Mouse (Mus musculus): ENCODE results near the gene Tle6. TPM values are rescaled to one million over a fixed set of nuclear protein-coding genes. Genes with fewer than 3 reads are reported as not detected.

Gene Tle6
- polyA plus RNA-seq, 1 experiment: 8.6 TPM

GRCm38 (mm10) chr10:81608308-81608707 lies 7.4 kb upstream of the Tle6 start:
- H3K4me3 ChIP-seq (ENCODE audit: insufficient read depth, poor library complexity, severe bottlenecking): no peak overlapping the region
- TF ChIP-seq MYOD1 (IDR thresholded peaks at IDR 0.05; ENCODE audit: control insufficient read depth, insufficient read length, low read depth) (no peak), FOSL1 (IDR thresholded peaks at IDR 0.05; ENCODE audit: insufficient read depth, low read length, poor library complexity, severe bottlenecking) (no peak), CEBPB (IDR thresholded peaks at IDR 0.05; ENCODE audit: low read depth) (no peak)
- no peak overlapping the region for H3ac ChIP-seq (ENCODE audit: control insufficient read depth, insufficient read length, low read depth)
- no peaks in the 10 kb centered on the region for H3K27me3 ChIP-seq (ENCODE audit: control insufficient read depth, insufficient read depth, insufficient read length)
- H3K79me2 ChIP-seq (ENCODE audit: control insufficient read depth, insufficient read depth): no peaks in the 10 kb centered on the region
- no peaks in the 10 kb centered on the region for H3K79me3 ChIP-seq (ENCODE audit: low read depth)
- H3K36me3 ChIP-seq (ENCODE audit: control insufficient read depth, insufficient read depth): no peaks in the 10 kb centered on the region

GRCm38 (mm10) chr10:81605974-81606751 lies 5.3 kb upstream of the Tle6 start, which contains the start of gene BC025920:
TSS of gene BC025920 (plus strand) at chr10:81606270.
- H3K4me3 ChIP-seq (ENCODE audit: insufficient read depth, poor library complexity, severe bottlenecking): peak within 1 kb of the TSS; percentile 37
- no peaks in the 10 kb centered on the region for H3K79me3 ChIP-seq (ENCODE audit: low read depth)
- H3K79me2 ChIP-seq (ENCODE audit: control insufficient read depth, insufficient read depth): no peaks in the 10 kb centered on the region
- no peaks in the 10 kb centered on the region for H3K36me3 ChIP-seq (ENCODE audit: control insufficient read depth, insufficient read depth)
- H3K27me3 ChIP-seq (ENCODE audit: control insufficient read depth, insufficient read depth, insufficient read length): no peaks in the 10 kb centered on the region
- H3ac ChIP-seq (ENCODE audit: control insufficient read depth, insufficient read length, low read depth): peak within 1 kb of the TSS; percentile 78
- TF ChIP-seq FOSL1 (IDR thresholded peaks at IDR 0.05; ENCODE audit: insufficient read depth, low read length, poor library complexity, severe bottlenecking) (no peak), USF1 (IDR thresholded peaks at IDR 0.05; ENCODE audit: low read depth) (peak; percentile 13), MAX (IDR thresholded peaks at IDR 0.05) (peak; percentile 97)

GRCm38 (mm10) chr10:81605666-81605973 lies 4.7 kb upstream of the Tle6 start:
- H3K36me3 ChIP-seq (ENCODE audit: control insufficient read depth, insufficient read depth): no peaks in the 10 kb centered on the region
- no peak overlapping the region for H3K4me3 ChIP-seq (ENCODE audit: insufficient read depth, poor library complexity, severe bottlenecking)
- no peaks in the 10 kb centered on the region for H3K79me3 ChIP-seq (ENCODE audit: low read depth)
- H3K27me3 ChIP-seq (ENCODE audit: control insufficient read depth, insufficient read depth, insufficient read length): no peaks in the 10 kb centered on the region
- no peaks in the 10 kb centered on the region for H3K79me2 ChIP-seq (ENCODE audit: control insufficient read depth, insufficient read depth)
- peak overlapping the region; percentile 63 for H3ac ChIP-seq (ENCODE audit: control insufficient read depth, insufficient read length, low read depth)
- TF ChIP-seq FOSL1 (IDR thresholded peaks at IDR 0.05; ENCODE audit: insufficient read depth, low read length, poor library complexity, severe bottlenecking) (no peak), MYOG (IDR thresholded peaks at IDR 0.05; ENCODE audit: control insufficient read depth, extremely low read depth, insufficient read length) (no peak), MAX (IDR thresholded peaks at IDR 0.05) (no peak), CEBPB (IDR thresholded peaks at IDR 0.05; ENCODE audit: low read depth) (no peak), MYOD1 (IDR thresholded peaks at IDR 0.05; ENCODE audit: control insufficient read depth, insufficient read length, low read depth) (no peak), CTCF (IDR thresholded peaks at IDR 0.05; ENCODE audit: control insufficient read depth, insufficient read depth, insufficient read length) (no peak), USF1 (IDR thresholded peaks at IDR 0.05; ENCODE audit: low read depth) (no peak)

GRCm38 (mm10) chr10:81604968-81605665 lies 4.2 kb upstream of the Tle6 start:
- no peaks in the 10 kb centered on the region for H3K79me2 ChIP-seq (ENCODE audit: control insufficient read depth, insufficient read depth)
- TF ChIP-seq MYOG (IDR thresholded peaks at IDR 0.05; ENCODE audit: control insufficient read depth, extremely low read depth, insufficient read length) (no peak), CTCF (IDR thresholded peaks at IDR 0.05; ENCODE audit: control insufficient read depth, insufficient read depth, insufficient read length) (peak; percentile 78)
- H3K27me3 ChIP-seq (ENCODE audit: control insufficient read depth, insufficient read depth, insufficient read length): no peaks in the 10 kb centered on the region
- H3K4me3 ChIP-seq (ENCODE audit: insufficient read depth, poor library complexity, severe bottlenecking): no peak overlapping the region
- H3K36me3 ChIP-seq (ENCODE audit: control insufficient read depth, insufficient read depth): no peaks in the 10 kb centered on the region
- H3K79me3 ChIP-seq (ENCODE audit: low read depth): no peaks in the 10 kb centered on the region
- H3ac ChIP-seq (ENCODE audit: control insufficient read depth, insufficient read length, low read depth): no peak overlapping the region

- H3K79me3 ChIP-seq (ENCODE audit: low read depth): no peaks in the 10 kb centered on the region
- no peaks in the 10 kb centered on the region for H3K27me3 ChIP-seq (ENCODE audit: control insufficient read depth, insufficient read depth, insufficient read length)
- no peaks in the 10 kb centered on the region for H3K36me3 ChIP-seq (ENCODE audit: control insufficient read depth, insufficient read depth)
- TF ChIP-seq MAX (IDR thresholded peaks at IDR 0.05) (no peak), MYOG (IDR thresholded peaks at IDR 0.05; ENCODE audit: control insufficient read depth, extremely low read depth, insufficient read length) (no peak), MYOD1 (IDR thresholded peaks at IDR 0.05; ENCODE audit: control insufficient read depth, insufficient read length, low read depth) (no peak), USF1 (IDR thresholded peaks at IDR 0.05; ENCODE audit: low read depth) (no peak), CEBPB (IDR thresholded peaks at IDR 0.05; ENCODE audit: low read depth) (no peak), FOSL1 (IDR thresholded peaks at IDR 0.05; ENCODE audit: insufficient read depth, low read length, poor library complexity, severe bottlenecking) (no peak), CTCF (IDR thresholded peaks at IDR 0.05; ENCODE audit: control insufficient read depth, insufficient read depth, insufficient read length) (no peak)
- H3K4me3 ChIP-seq (ENCODE audit: insufficient read depth, poor library complexity, severe bottlenecking): no peak overlapping the region
- H3K79me2 ChIP-seq (ENCODE audit: control insufficient read depth, insufficient read depth): no peaks in the 10 kb centered on the region
- H3ac ChIP-seq (ENCODE audit: control insufficient read depth, insufficient read length, low read depth): no peak overlapping the region
These were observed 3.4 kb upstream of the Tle6 start for GRCm38 (mm10) chr10:81604019-81604967.

Data from C2C12 (cell line).